Mouse (Mus musculus) liver, embryonic 14.5 days (tissue): ENCODE measurements around the gene Exosc9.

Experiments
- CTCF ChIP-seq: IDR thresholded peaks from 2 replicates; pipeline ENCODE4 v1.5.1; 2016; ENCODE audit warnings: antibody characterized with exemption, low read depth, control low read depth
- EP300 ChIP-seq: IDR thresholded peaks from 2 replicates; pipeline ENCODE4 v1.6.1; 2016; ENCODE audit warnings: antibody characterized with exemption, low read depth

GRCm38 (mm10) chr3:36537701-36538470 is 14.5 kb upstream of the Exosc9 start:
- no peak for TF ChIP-seq CTCF
- TF ChIP-seq EP300 = no peak
